Mouse (Mus musculus): ENCODE data around the gene Cenps. TPM values are rescaled to one million over a fixed set of nuclear protein-coding genes. Genes with fewer than 3 reads are reported as not detected.
A peak's percentile ranks its signal among the peaks of the same experiment; 100 is the strongest.

Gene Cenps
- polyA plus RNA-seq, 1 experiment from 2014 or later: 22.6 TPM

DNA sequence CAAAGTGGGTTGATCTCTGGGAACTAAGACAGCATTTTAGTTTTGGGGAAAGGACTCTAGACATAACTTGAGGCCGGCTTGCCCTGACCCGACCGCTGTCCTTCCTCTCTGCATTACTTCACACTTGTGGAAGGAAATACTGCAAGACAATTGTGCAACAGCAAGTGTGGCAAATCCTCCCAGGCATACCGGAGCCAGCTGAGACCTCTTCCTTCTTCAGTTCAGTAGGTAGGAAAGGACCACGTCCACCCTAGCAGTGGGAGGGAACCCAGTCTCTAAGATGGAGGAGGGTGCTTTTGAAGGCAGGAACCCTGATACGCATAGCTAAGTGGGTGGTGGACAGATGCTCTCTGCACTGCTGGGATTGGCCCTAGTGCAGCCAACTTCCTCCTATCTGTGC lies 18.3 kb upstream of the Cenps start:
- no peak for ATAC-seq (ENCODE audit: insufficient read depth, low FRiP score, low read depth)
- Histone ChIP-seq H3K27ac (no peak overlapping the region), H3K9ac (no peak overlapping the region), H3K36me3 (peaks cover 78% of the 10 kb centered on the region), H3K4me3 (replicated peaks) (no peak overlapping the region), H3K4me1 (no peaks in the 10 kb centered on the region), H3K9me3 (no peaks in the 10 kb centered on the region), H3K27me3 (replicated peaks) (no peaks in the 10 kb centered on the region), H3K4me2 (no peak overlapping the region)
- WGBS: 88% methylated on average over 6 of the region's 6 CpGs

DNA sequence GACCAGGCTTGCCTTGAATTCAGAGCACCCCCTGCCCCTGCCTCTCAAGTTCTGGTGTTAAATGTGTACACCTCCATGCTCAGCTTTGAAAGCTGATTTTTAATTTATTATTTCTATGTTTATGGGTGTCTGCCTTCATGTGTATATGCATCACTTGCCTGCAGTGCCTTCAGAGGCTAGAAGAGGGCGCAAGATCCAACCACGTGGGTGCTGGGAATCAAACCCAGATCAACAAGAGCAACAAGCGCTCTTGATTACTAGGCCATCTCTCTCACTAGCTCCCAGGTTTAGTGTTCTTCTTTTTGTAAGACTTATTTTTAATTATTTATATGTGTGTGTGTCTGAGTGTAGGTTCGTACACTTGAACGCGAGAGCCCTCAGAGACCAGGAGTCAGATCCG lies 17.4 kb upstream of the Cenps start:
- no peak overlapping the region for H3K4me2 ChIP-seq
- H3K9ac ChIP-seq: no peak overlapping the region
- H3K4me1 ChIP-seq: no peaks in the 10 kb centered on the region
- WGBS: 96% methylated on average over 7 of the region's 7 CpGs
- H3K27ac ChIP-seq: no peak overlapping the region
- H3K36me3 ChIP-seq: peaks cover 81% of the 10 kb centered on the region
- H3K9me3 ChIP-seq: no peaks in the 10 kb centered on the region
- H3K27me3 ChIP-seq (replicated peaks): no peaks in the 10 kb centered on the region
- no peak overlapping the region for H3K4me3 ChIP-seq (replicated peaks)
- no peak for ATAC-seq (ENCODE audit: insufficient read depth, low FRiP score, low read depth)

DNA sequence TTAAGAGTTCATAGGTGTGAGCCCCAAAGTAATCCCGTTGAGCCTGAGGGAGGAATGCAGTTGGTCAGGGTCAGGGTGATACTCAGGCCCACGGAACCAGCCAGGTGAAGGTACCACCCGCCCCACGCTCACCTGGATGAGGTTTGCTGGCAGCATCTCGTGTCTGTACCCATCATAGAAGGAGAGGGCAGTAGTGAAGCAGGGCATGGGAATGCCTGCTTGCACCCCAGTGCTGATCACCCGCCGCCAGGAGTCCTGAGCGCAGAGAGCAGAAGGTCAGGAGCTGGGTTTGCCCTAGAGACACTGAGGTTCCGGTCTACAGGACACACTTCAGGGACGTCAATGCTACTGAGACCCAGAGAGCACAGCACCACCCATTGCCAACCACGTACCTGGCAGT lies 13.3 kb upstream of the Cenps start:
- ATAC-seq (ENCODE audit: insufficient read depth, low FRiP score, low read depth): no peak
- no peak overlapping the region for H3K4me2 ChIP-seq
- H3K4me1 ChIP-seq: peaks cover 10% of the 10 kb centered on the region; the same call in 1 of the 2 replicates
- H3K27ac ChIP-seq: no peak overlapping the region
- no peaks in the 10 kb centered on the region for H3K27me3 ChIP-seq (replicated peaks)
- H3K4me3 ChIP-seq (replicated peaks): no peak overlapping the region
- no peaks in the 10 kb centered on the region for H3K9me3 ChIP-seq
- no peak overlapping the region for H3K9ac ChIP-seq
- peaks cover 45% of the 10 kb centered on the region for H3K36me3 ChIP-seq
- WGBS: 92% methylated on average over 11 of the region's 11 CpGs

DNA sequence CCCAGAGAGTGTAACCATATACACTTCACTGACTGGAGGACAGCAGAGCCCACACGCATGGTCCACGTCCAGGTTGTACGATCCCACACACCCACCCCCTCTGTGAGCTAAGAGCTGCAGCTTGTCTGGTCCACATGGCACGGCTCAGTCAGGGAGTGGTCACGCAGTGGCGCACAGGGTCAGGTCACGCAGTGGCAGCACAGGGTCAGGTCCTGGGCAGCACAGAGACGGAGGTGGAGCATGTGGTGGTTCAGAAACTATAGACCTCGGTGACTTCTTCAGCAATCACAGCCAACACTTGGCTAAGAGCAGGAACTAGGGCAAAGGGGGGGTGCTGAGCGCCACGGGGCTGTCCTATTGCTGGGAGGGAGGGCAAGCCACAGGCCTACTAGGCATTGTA lies 12.8 kb upstream of the Cenps start:
- H3K4me1 ChIP-seq: peaks cover 10% of the 10 kb centered on the region; the same call in 1 of the 2 replicates
- 0 out of 2 replicates have a peak, but pooled peaks have one; percentile 11 for ATAC-seq (ENCODE audit: insufficient read depth, low FRiP score, low read depth)
- WGBS: 71% methylated on average over 11 of the region's 11 CpGs
- no peak overlapping the region for H3K27ac ChIP-seq
- peaks cover 42% of the 10 kb centered on the region for H3K36me3 ChIP-seq
- H3K4me3 ChIP-seq (replicated peaks): no peak overlapping the region
- H3K27me3 ChIP-seq (replicated peaks): no peaks in the 10 kb centered on the region
- H3K4me2 ChIP-seq: no peak overlapping the region
- no peaks in the 10 kb centered on the region for H3K9me3 ChIP-seq
- H3K9ac ChIP-seq: no peak overlapping the region

DNA sequence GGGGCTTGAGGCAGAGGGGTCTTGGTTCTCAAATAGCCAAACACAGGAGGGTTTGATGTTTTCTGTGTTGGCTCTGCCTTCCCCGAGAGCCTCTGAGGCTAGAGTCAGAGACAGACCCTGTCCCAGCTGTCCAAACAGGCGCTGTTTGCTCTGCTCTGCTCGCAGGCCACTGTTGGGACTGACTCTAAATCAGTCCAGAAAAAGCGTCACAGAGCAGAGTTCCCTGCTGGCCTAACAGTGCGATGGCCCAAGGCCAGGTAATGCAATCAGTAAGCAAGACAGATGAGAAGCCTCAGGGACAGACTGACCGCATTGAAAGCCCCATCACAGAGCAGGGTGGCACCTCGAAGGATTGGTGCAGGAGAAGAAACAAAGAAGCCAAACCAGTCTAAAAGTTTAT lies 12.2 kb upstream of the Cenps start:
- H3K27ac ChIP-seq: no peak overlapping the region
- no peak overlapping the region for H3K9ac ChIP-seq
- 65% methylated on average over 7 of the region's 7 CpGs for WGBS
- H3K4me2 ChIP-seq: no peak overlapping the region
- no peak overlapping the region for H3K4me3 ChIP-seq (replicated peaks)
- no peaks in the 10 kb centered on the region for H3K27me3 ChIP-seq (replicated peaks)
- peaks cover 35% of the 10 kb centered on the region for H3K36me3 ChIP-seq
- ATAC-seq (ENCODE audit: insufficient read depth, low FRiP score, low read depth): peak; percentile 36; the same call in 1 of the 2 replicates
- H3K4me1 ChIP-seq: peaks cover 10% of the 10 kb centered on the region; the same call in 1 of the 2 replicates
- H3K9me3 ChIP-seq: no peaks in the 10 kb centered on the region

DNA sequence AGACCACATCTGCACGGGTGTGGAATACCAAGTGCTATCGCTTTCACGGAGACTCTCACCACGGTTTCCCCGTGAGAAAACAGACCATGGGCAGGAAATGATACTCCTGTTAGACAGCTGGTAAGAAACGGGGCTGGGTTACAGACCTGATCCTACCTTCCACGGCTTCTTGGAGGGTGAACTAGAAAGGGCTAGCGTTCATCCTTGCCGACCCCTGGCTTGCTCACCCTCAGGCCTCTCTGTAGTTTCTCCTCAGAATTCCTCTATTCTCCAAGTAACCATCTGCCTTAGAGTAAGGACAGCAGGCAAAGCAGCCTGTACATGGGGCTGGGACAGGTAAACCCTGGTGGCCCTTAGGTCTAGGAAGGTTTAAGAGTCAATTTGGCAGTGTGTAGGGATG lies 11.8 kb upstream of the Cenps start:
- no peak for ATAC-seq (ENCODE audit: insufficient read depth, low FRiP score, low read depth)
- H3K4me2 ChIP-seq: no peak overlapping the region

DNA sequence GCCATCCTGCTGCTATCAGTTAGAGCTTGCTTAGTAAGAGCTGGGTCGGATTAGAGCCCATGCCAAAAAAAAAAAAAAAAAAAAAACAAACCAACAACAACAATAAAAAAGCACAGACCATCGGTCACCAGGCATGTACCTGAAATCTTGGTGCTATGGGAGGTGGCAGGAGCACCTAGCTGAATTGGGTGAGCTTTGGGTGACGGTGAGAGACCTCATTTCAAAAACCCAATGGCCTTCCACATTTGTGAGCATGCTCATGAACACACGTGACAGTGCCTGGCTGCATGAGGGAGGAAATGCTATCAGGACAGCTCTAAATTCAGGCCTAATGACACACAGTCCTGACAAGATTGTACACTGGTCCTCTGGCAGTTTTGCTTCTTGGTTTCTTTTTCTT lies 10.7 kb upstream of the Cenps start:
- no peak overlapping the region for H3K4me2 ChIP-seq
- H3K9ac ChIP-seq: no peak overlapping the region
- peaks cover 24% of the 10 kb centered on the region for H3K36me3 ChIP-seq
- no peaks in the 10 kb centered on the region for H3K27me3 ChIP-seq (replicated peaks)
- peaks cover 10% of the 10 kb centered on the region; the same call in 1 of the 2 replicates for H3K4me1 ChIP-seq
- no peak overlapping the region for H3K4me3 ChIP-seq (replicated peaks)
- no peak for ATAC-seq (ENCODE audit: insufficient read depth, low FRiP score, low read depth)
- 69% methylated on average over 4 of the region's 4 CpGs for WGBS
- H3K27ac ChIP-seq: peak overlapping the region; percentile 18
- H3K9me3 ChIP-seq: no peaks in the 10 kb centered on the region

More for the DNA sequence above, 11.8 kb upstream of the Cenps start:
- Histone ChIP-seq H3K4me1 (peaks cover 10% of the 10 kb centered on the region; the same call in 1 of the 2 replicates), H3K4me3 (replicated peaks) (no peak overlapping the region), H3K9ac (no peak overlapping the region), H3K9me3 (no peaks in the 10 kb centered on the region), H3K36me3 (peaks cover 35% of the 10 kb centered on the region), H3K27me3 (replicated peaks) (no peaks in the 10 kb centered on the region), H3K27ac (no peak overlapping the region)
- WGBS: 79% methylated on average over 9 of the region's 9 CpGs

DNA sequence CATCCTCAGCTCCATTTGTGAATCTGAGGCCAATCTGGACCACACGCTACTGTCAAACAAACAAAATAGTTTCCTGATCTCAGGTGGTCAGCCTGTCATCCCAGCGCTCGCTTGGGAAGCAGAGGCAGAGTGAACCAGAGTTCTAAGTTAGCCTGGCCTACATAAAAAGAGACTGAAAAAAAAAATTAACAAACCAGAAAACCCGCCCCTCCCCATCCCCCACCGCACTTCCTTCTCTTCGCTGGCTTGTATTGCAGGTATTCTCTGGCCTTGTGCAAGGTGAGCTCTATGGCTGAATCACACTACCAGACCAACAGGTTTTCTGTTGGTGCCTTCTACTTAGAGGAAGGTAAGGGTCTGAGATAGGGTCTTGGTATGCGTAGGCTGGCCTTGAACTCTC lies 10.1 kb upstream of the Cenps start:
- WGBS: 63% methylated on average over 7 of the region's 7 CpGs
- peak overlapping the region; percentile 18 for H3K27ac ChIP-seq
- peaks cover 10% of the 10 kb centered on the region; the same call in 1 of the 2 replicates for H3K4me1 ChIP-seq
- H3K27me3 ChIP-seq (replicated peaks): no peaks in the 10 kb centered on the region
- H3K4me2 ChIP-seq: no peak overlapping the region
- no peak for ATAC-seq (ENCODE audit: insufficient read depth, low FRiP score, low read depth)
- H3K36me3 ChIP-seq: peaks cover 18% of the 10 kb centered on the region
- H3K9ac ChIP-seq: no peak overlapping the region
- H3K9me3 ChIP-seq: no peaks in the 10 kb centered on the region
- no peak overlapping the region for H3K4me3 ChIP-seq (replicated peaks)

DNA sequence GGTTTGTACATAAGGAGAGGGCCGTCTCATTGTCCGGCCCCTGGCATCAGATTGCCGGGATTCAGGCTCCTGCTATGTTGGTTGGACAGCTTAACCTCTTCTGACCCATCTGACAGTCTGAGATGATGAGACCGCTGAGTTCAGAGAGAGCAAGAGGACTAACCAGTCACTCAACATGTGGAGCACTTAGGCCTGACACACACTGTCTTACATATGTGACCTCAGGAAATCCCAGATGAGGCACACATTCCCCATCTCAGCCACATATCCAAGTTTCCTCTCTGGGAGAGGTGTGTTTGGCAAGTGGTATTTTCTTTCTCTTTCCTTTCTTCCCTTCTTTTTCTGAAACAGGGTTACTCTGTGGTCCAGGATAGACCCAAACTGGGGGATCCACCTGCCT lies 7.7 kb upstream of the Cenps start:
- Histone ChIP-seq H3K4me2 (no peak overlapping the region), H3K4me3 (replicated peaks) (no peak overlapping the region), H3K9me3 (no peaks in the 10 kb centered on the region), H3K27ac (no peak overlapping the region), H3K9ac (no peak overlapping the region), H3K27me3 (replicated peaks) (no peaks in the 10 kb centered on the region), H3K4me1 (peaks cover 10% of the 10 kb centered on the region; the same call in 1 of the 2 replicates), H3K36me3 (peaks cover 2% of the 10 kb centered on the region; the same call in 1 of the 2 replicates)
- no peak for ATAC-seq (ENCODE audit: insufficient read depth, low FRiP score, low read depth)
- WGBS: 72% methylated on average over 4 of the region's 4 CpGs

DNA sequence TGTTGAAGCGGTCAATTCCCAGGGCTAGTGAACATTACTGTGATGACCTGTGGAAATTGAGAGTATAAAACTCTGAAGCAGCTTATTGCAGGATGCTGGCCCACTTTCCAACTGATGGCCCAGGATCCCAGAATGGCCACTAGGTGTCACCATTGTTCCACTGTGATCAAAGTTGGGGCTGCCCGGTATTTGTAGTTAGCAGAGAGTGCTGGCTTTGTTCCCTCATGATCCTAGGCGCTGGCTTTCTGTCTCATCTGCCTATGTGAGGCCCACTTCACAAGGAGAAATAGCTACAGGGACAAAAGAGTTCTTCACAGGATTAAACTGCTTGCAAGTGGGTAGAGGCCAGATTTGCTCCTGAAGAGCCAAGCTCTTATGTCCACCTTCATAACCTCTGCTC lies 7.0 kb upstream of the Cenps start:
- peak; percentile 33; the same call in 1 of the 2 replicates for ATAC-seq (ENCODE audit: insufficient read depth, low FRiP score, low read depth)
- Histone ChIP-seq H3K36me3 (no peaks in the 10 kb centered on the region), H3K4me3 (replicated peaks) (no peak overlapping the region), H3K27me3 (replicated peaks) (no peaks in the 10 kb centered on the region), H3K27ac (no peak overlapping the region), H3K9ac (no peak overlapping the region), H3K4me1 (peaks cover 10% of the 10 kb centered on the region; the same call in 1 of the 2 replicates), H3K4me2 (no peak overlapping the region), H3K9me3 (no peaks in the 10 kb centered on the region)
- WGBS: 3% methylated on average over 3 of the region's 3 CpGs

DNA sequence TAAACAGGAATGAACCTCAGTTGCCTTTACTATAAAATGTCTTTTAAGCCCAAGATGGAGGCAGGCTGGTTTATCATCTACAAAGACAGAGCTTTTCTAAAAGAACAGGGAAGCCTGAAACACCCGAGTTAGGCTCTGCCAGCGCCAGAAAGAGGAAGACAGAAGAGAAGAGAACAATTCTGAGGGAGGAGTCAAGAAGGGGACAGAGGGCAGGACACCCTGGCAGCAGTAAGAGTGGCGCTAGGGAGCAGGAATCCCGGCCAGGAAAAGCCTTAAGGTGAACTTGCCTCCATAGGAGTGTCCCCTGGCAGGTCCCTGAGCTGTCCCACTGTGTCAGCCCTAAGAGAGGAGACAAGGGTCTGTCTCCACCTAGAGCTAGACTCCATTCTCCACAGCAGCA lies 6.2 kb upstream of the Cenps start:
- H3K9me3 ChIP-seq: no peaks in the 10 kb centered on the region
- ATAC-seq (ENCODE audit: insufficient read depth, low FRiP score, low read depth): no peak
- WGBS: 20% methylated on average over 4 of the region's 4 CpGs
- no peak overlapping the region for H3K9ac ChIP-seq
- no peaks in the 10 kb centered on the region for H3K36me3 ChIP-seq
- H3K4me1 ChIP-seq: peaks cover 10% of the 10 kb centered on the region; the same call in 1 of the 2 replicates
- no peaks in the 10 kb centered on the region for H3K27me3 ChIP-seq (replicated peaks)
- no peak overlapping the region for H3K4me2 ChIP-seq
- no peak overlapping the region for H3K4me3 ChIP-seq (replicated peaks)
- H3K27ac ChIP-seq: no peak overlapping the region

DNA sequence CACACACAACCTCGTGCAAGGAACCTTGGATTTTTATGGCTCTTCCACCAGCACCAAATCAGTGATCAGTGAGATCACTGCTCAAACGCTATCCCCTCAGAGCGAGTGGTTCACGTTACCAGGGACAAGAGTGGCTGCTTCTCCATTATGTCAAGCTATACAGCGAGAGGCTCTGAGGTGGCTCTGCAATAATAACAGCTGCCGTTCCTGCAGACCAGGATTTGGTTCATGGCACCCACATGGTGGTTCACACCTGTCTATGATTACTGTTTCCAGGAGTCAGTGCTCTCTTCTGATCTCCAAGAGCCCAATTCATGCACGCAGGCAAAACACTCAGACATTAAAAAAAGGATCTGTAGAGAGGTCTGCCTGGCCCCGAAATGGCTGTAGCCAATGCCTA lies 1.1 kb upstream of the Cenps start:
- Histone ChIP-seq H3K9ac (no peak overlapping the region), H3K27ac (no peak overlapping the region), H3K9me3 (no peaks in the 10 kb centered on the region), H3K4me2 (no peak overlapping the region), H3K4me1 (peaks cover 6% of the 10 kb centered on the region), H3K4me3 (replicated peaks) (no peak overlapping the region), H3K27me3 (replicated peaks) (no peaks in the 10 kb centered on the region), H3K36me3 (no peaks in the 10 kb centered on the region)
- WGBS: 77% methylated on average over 8 of the region's 8 CpGs
- no peak for ATAC-seq (ENCODE audit: insufficient read depth, low FRiP score, low read depth)

Measured in stomach, embryonic 15.5 days (tissue).